In genomic region chr3:109051056-109051945, GRCm38 (mm10) we compare ENCODE assay signal across 10 mouse cellular contexts. TPM values are rescaled to one million over a fixed set of nuclear protein-coding genes. Genes with fewer than 3 reads are reported as not detected.
DNase-seq lines count a peak whose midpoint lies in the region; ATAC-seq lines count a peak whose summit lies in the region.
"Had no signal": no experiment of that assay in that cellular context is flagged by ENCODE, and none has a peak within 500 bp of the region (broad histone marks: within the 10 kb centered on the region; RNA-seq: fewer than 3 reads in every experiment).

No protein-coding gene starts in this region.

- DNase-seq in gastrocnemius, adult 18-20 months (ENCODE audit: low spot score) = peak; percentile 22
- no peak for DNase-seq in gastrocnemius, adult 8-10 months (ENCODE audit: low spot score in 2 of 2)
- peak; percentile 9 to 14 for DNase-seq in B cell, adult 2 months
- DNase-seq in lung, postnatal 10 days = peak; percentile 39
- DNase-seq in left cerebral cortex, adult 18-20 months (ENCODE audit: low spot score in 2 of 2) = no peak
- no peak for DNase-seq in gastrocnemius, postnatal 4 days (ENCODE audit: low spot score in 2 of 2)

- no peaks in the 10 kb centered on the region for H3K27me3 ChIP-seq in heart, embryonic 16.5 days (ENCODE audit: control insufficient read depth, insufficient read depth, low read length)
- H3K27me3 ChIP-seq: lung, embryonic 15.5 days had no signal

- H3K4me3 ChIP-seq in heart, embryonic 16.5 days (ENCODE audit: low read length) = no peak overlapping the region
- H3K4me3 ChIP-seq: lung, embryonic 15.5 days had no signal

- no peak overlapping the region for H3K27ac ChIP-seq in heart, embryonic 16.5 days (ENCODE audit: low read length)
- H3K27ac ChIP-seq: lung, embryonic 15.5 days had no signal

- H3K36me3 ChIP-seq in heart, embryonic 16.5 days (ENCODE audit: control insufficient read depth, insufficient read depth) = no peaks in the 10 kb centered on the region
- H3K36me3 ChIP-seq: lung, embryonic 15.5 days had no signal

- peak overlapping the region; percentile 42 for H3K4me2 ChIP-seq in heart, embryonic 16.5 days (ENCODE audit: low read depth, low read length)
- H3K4me2 ChIP-seq: lung, embryonic 15.5 days had no signal

- peaks cover 11% of the 10 kb centered on the region for H3K4me1 ChIP-seq in heart, embryonic 16.5 days (ENCODE audit: control insufficient read depth, insufficient read depth, low read length)

- H3K9me3 ChIP-seq in heart, embryonic 16.5 days (replicated peaks; ENCODE audit: control insufficient read depth, low read length) = no peaks in the 10 kb centered on the region
- H3K9me3 ChIP-seq: lung, embryonic 15.5 days had no signal

- no peak for ATAC-seq in heart, embryonic 16.5 days (replicated peaks; ENCODE audit: extremely low read depth, insufficient read depth, low FRiP score)
- no peak for ATAC-seq in frontal cortex, adult (ENCODE audit: low TSS enrichment)

- H3K9ac ChIP-seq in heart, embryonic 16.5 days (ENCODE audit: low read length) = 0 out of 2 replicates have a peak overlapping the region, but pooled peaks have one; percentile 33
- H3K9ac ChIP-seq: lung, embryonic 15.5 days had no signal

- whole genome bisulfite sequencing in heart, embryonic 16.5 days = 26% methylated on average over 11 of the region's 11 CpGs

RNA-seq across cellular contexts. Expression of gene Fam102b, which starts 23.9 kb away (rescaled TPM):
- 1 to 10 TPM; 5.2 to 6.1 TPM for total RNA-seq in gastrocnemius, adult 18-20 months (2021)
- total RNA-seq in gastrocnemius, adult 8-10 months (2022) = 1 to 10 TPM; 4.2 to 7.9 (median 5.2) TPM
- polyA plus RNA-seq in heart, embryonic 16.5 days (2015; fragmentation: Nextera tagmentation; extraction: Ambion mirVana) = 3.6 and 3.7 TPM in 2 replicates
- total RNA-seq in left cerebral cortex, adult 18-20 months (2021) = 10 to 100 TPM; 32.5 to 34.8 TPM
- total RNA-seq in gastrocnemius, postnatal 4 days (2021) = 10 to 100 TPM; 27.6 to 30.9 TPM

RNA-seq across cellular contexts. Expression of gene Slc25a54, which starts 29.0 kb away (rescaled TPM):
- not detected for total RNA-seq in gastrocnemius, adult 18-20 months (2021)
- not detected for total RNA-seq in gastrocnemius, adult 8-10 months (2022)
- not detected in 2 replicates for polyA plus RNA-seq in heart, embryonic 16.5 days (2015; fragmentation: Nextera tagmentation; extraction: Ambion mirVana)
- total RNA-seq in left cerebral cortex, adult 18-20 months (2021) = not detected
- total RNA-seq in gastrocnemius, postnatal 4 days (2021) = not detected
- polyA plus RNA-seq: brain, embryonic 14.5 days; lung, embryonic 15.5 days had no signal

Comparison
In these comparisons a context has a peak if more than half of its experiments do, and no peak if none do; other contexts are left out.
1. DNase-seq: peak in gastrocnemius, adult 18-20 months (single experiment), B cell, adult 2 months (2 of 2) and lung, postnatal 10 days (single experiment); none in gastrocnemius, adult 8-10 months (0 of 2), left cerebral cortex, adult 18-20 months (0 of 2) and gastrocnemius, postnatal 4 days (0 of 2).